Mouse (Mus musculus) forebrain, embryonic 15.5 days (tissue): Measurements from ENCODE around the gene B4galt5. TPM values are rescaled to one million over a fixed set of nuclear protein-coding genes. Genes with fewer than 3 reads are reported as not detected.

Experiments used
- ATAC-seq: fragments of 200-750 bp; cut with Nextera tagmentation; replicated peaks from 2 replicates; pipeline ENCODE4 v1.8.0; 2017; ENCODE audit warnings: mild to moderate bottlenecking, moderate TSS enrichment, moderate library complexity
- H3K27ac ChIP-seq: fragments of 300-500 bp; sonication (generic); replicated peaks from 2 replicates; pipeline ENCODE4 v1.5.1; 2015; ENCODE audit warnings: mild to moderate bottlenecking, inconsistent platforms
- H3K27me3 ChIP-seq: fragments of 300-500 bp; sonication (generic); 2 replicates; pipeline ENCODE4 v1.6.1; 2015; ENCODE audit warnings: inconsistent platforms
- H3K36me3 ChIP-seq: fragments of 300-500 bp; sonication (generic); 2 replicates; pipeline ENCODE4 v1.6.1; 2015; ENCODE audit warnings: mild to moderate bottlenecking, inconsistent platforms
- H3K4me1 ChIP-seq: fragments of 300-500 bp; sonication (generic); 2 replicates; pipeline ENCODE4 v1.6.1; 2015; ENCODE audit warnings: inconsistent platforms
- H3K4me2 ChIP-seq: fragments of 300-500 bp; sonication (generic); replicated peaks from 2 replicates; pipeline ENCODE4 v1.6.1; 2015; ENCODE audit warnings: mild to moderate bottlenecking, inconsistent platforms
- H3K4me3 ChIP-seq: fragments of 300-500 bp; sonication (generic); 2 replicates; pipeline ENCODE4 v1.5.1; 2015; ENCODE audit warnings: mild to moderate bottlenecking, inconsistent platforms
- H3K9ac ChIP-seq: fragments of 300-500 bp; sonication (generic); replicated peaks from 2 replicates; pipeline ENCODE4 v1.6.1; 2015; ENCODE audit warnings: mild to moderate bottlenecking, inconsistent platforms
- H3K9me3 ChIP-seq: fragments of 300-500 bp; sonication (generic); 2 replicates; pipeline ENCODE4 v1.6.1; 2016; ENCODE audit warnings: inconsistent platforms
- WGBS: fragments of 180-500 bp; shearing (Covaris S2); methylation state at CpG from one replicate; pipeline ENCODE4 v1.1.7; 2015; ENCODE audit warnings: mixed read lengths; 5-methylcytosine and 5-hydroxymethylcytosine counted together
- polyA plus RNA-seq: library from polyadenylated mRNA; unstranded; fragments of >200 nt; fragmentation: Nextera tagmentation; extraction: Ambion mirVana; gene quantifications from 2 replicates; pipeline ENCODE4 v1.2.1, GENCODE M21; 2015

Gene B4galt5
- polyA plus RNA-seq, 1 experiment from 2014 or later, result 15.2 TPM

GRCm38 (mm10) chr2:167354611-167355165 is 5.7 kb upstream of the B4galt5 start:
- Histone ChIP-seq H3K4me1 (peaks cover 8% of the 10 kb centered on the region), H3K27me3 (no peaks in the 10 kb centered on the region), H3K27ac (no peak overlapping the region), H3K9ac (no peak overlapping the region), H3K4me2 (no peak overlapping the region), H3K9me3 (no peaks in the 10 kb centered on the region), H3K4me3 (no peak overlapping the region), H3K36me3 (no peaks in the 10 kb centered on the region)
- ATAC-seq, result no peak
- 44% methylated on average over 9 of the region's 9 CpGs for whole genome bisulfite sequencing

DNA sequence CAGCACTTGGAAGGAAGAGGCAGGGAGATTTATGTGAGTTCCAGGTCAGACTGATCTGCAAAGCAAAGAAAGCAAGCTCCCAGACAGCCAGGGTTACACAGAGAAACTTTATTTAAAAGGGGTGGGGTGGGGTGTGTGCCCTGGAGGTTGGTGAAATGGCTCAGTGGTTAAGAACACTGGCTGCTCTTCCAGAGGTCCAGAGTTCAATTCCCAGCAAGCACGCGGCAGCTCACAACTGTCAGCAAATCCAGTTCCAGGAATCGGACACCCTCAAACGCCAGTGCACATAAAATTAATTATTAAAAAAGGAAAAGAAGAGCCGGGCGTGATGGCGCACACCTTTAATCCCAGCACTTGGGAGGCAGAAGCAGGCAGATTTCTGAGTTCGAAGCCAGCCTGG is 5.1 kb upstream of the B4galt5 start:
- Histone ChIP-seq H3K27ac (no peak overlapping the region), H3K4me1 (peaks cover 9% of the 10 kb centered on the region), H3K9me3 (no peaks in the 10 kb centered on the region), H3K4me3 (no peak overlapping the region), H3K4me2 (no peak overlapping the region), H3K27me3 (no peaks in the 10 kb centered on the region), H3K36me3 (no peaks in the 10 kb centered on the region), H3K9ac (no peak overlapping the region)
- 94% methylated on average over 8 of the region's 8 CpGs for WGBS
- ATAC-seq, result no peak

- H3K27ac ChIP-seq, result no peak overlapping the region
- H3K27me3 ChIP-seq, result no peaks in the 10 kb centered on the region
- peaks cover 19% of the 10 kb centered on the region for H3K4me1 ChIP-seq
- no peak for ATAC-seq
- H3K9me3 ChIP-seq, result no peaks in the 10 kb centered on the region
- no peak overlapping the region for H3K9ac ChIP-seq
- no peaks in the 10 kb centered on the region for H3K36me3 ChIP-seq
- H3K4me3 ChIP-seq, result no peak overlapping the region
- WGBS, result 78% methylated on average over 6 of the region's 6 CpGs
- H3K4me2 ChIP-seq, result no peak overlapping the region
Observed at GRCm38 (mm10) chr2:167352496-167352895, 3.5 kb upstream of the B4galt5 start.

DNA sequence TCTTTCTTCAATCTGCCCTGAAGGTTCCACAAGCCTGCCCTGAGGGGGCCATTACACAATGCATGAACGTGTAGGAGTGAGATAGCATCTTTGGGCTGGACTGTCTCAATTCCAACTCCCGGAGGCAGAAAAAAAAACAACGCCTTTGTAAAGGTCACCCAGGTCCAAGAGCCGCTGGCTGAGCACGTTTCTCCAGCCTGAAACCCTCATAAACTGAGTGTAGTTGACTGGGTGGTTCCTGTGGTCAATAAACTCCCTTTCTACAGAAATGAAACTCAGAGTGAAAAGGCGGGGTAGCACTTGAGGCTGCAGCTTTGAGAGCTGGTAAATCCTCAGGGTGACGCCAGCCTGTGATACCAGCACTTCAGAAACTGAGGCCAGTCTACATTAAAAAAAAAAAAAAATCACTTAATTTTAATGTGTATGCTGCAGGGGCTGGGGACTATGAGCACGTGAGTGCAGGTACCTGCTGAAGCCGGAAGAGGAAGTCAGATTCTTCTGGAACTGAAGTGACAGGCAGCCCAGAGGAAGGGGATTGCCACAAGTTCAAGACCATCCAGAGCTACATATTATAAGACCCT is 2.5 kb upstream of the B4galt5 start:
- Histone ChIP-seq H3K27me3 (no peaks in the 10 kb centered on the region), H3K4me3 (no peak overlapping the region), H3K9ac (no peak overlapping the region), H3K4me1 (peaks cover 25% of the 10 kb centered on the region), H3K36me3 (no peaks in the 10 kb centered on the region), H3K4me2 (no peak overlapping the region), H3K9me3 (no peaks in the 10 kb centered on the region), H3K27ac (no peak overlapping the region)
- 71% methylated on average over 9 of the region's 9 CpGs for WGBS
- ATAC-seq, result no peak

GRCm38 (mm10) chr2:167350126-167350650 is 1.2 kb upstream of the B4galt5 start:
- H3K27me3 ChIP-seq, result no peaks in the 10 kb centered on the region
- H3K27ac ChIP-seq, result no peak overlapping the region
- no peak for ATAC-seq
- no peaks in the 10 kb centered on the region for H3K9me3 ChIP-seq
- 55% methylated on average over 8 of the region's 8 CpGs for WGBS
- peaks cover 25% of the 10 kb centered on the region for H3K4me1 ChIP-seq
- peak overlapping the region; percentile 88 for H3K4me3 ChIP-seq
- 0 out of 2 replicates have a peak overlapping the region, but pooled peaks have one; percentile 78 for H3K9ac ChIP-seq
- no peaks in the 10 kb centered on the region for H3K36me3 ChIP-seq
- H3K4me2 ChIP-seq, result peak overlapping the region; percentile 89

GRCm38 (mm10) chr2:167349283-167349936 is 427 bp upstream of the B4galt5 start:
- H3K36me3 ChIP-seq, result no peaks in the 10 kb centered on the region
- H3K27ac ChIP-seq, result peak overlapping the region; percentile 85
- WGBS, result under 1% methylated on average over 48 of the region's 50 CpGs
- H3K27me3 ChIP-seq, result no peaks in the 10 kb centered on the region
- H3K9ac ChIP-seq, result peak overlapping the region; percentile 78
- peak; percentile 97 for ATAC-seq
- no peaks in the 10 kb centered on the region for H3K9me3 ChIP-seq
- peak overlapping the region; percentile 88 for H3K4me3 ChIP-seq
- peak overlapping the region; percentile 89 for H3K4me2 ChIP-seq
- H3K4me1 ChIP-seq, result peaks cover 22% of the 10 kb centered on the region

GRCm38 (mm10) chr2:167347991-167348375 is 1.0 kb downstream of the B4galt5 start:
- Histone ChIP-seq H3K4me2 (peak overlapping the region; percentile 89), H3K4me3 (peak overlapping the region; percentile 88), H3K27ac (peak overlapping the region; percentile 85; the same call in 1 of the 2 replicates), H3K4me1 (peaks cover 22% of the 10 kb centered on the region), H3K36me3 (no peaks in the 10 kb centered on the region), H3K9ac (peak overlapping the region; percentile 78), H3K9me3 (no peaks in the 10 kb centered on the region), H3K27me3 (no peaks in the 10 kb centered on the region)
- no peak for ATAC-seq
- WGBS, result 9% methylated on average over 11 of the region's 11 CpGs

DNA sequence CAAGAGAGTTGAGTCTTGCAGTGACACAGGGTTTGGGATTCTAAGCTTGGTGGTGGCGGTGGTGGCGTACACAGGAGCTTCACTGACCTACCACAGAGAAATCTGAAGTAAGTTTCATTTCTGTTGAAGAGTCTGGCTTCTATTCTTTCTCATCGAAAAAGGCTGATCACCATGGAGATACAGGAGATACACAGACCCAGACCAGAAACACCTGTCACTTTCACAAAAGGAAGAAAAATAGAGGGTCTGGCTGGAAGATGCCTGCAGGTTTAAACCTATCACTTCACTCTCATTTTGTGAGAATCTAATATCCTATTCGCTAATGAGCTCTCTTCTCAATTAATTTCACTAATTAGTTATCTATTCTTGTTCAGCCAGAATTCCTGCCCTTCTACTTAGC is 1.6 kb downstream of the B4galt5 start:
- H3K4me2 ChIP-seq, result peak overlapping the region; percentile 89
- peak overlapping the region; percentile 88 for H3K4me3 ChIP-seq
- peaks cover 22% of the 10 kb centered on the region for H3K4me1 ChIP-seq
- H3K9ac ChIP-seq, result 0 out of 2 replicates have a peak overlapping the region, but pooled peaks have one; percentile 78
- H3K27me3 ChIP-seq, result no peaks in the 10 kb centered on the region
- no peak for ATAC-seq
- no peak overlapping the region for H3K27ac ChIP-seq
- WGBS, result 37% methylated on average over 4 of the region's 4 CpGs
- no peaks in the 10 kb centered on the region for H3K36me3 ChIP-seq
- H3K9me3 ChIP-seq, result no peaks in the 10 kb centered on the region

DNA sequence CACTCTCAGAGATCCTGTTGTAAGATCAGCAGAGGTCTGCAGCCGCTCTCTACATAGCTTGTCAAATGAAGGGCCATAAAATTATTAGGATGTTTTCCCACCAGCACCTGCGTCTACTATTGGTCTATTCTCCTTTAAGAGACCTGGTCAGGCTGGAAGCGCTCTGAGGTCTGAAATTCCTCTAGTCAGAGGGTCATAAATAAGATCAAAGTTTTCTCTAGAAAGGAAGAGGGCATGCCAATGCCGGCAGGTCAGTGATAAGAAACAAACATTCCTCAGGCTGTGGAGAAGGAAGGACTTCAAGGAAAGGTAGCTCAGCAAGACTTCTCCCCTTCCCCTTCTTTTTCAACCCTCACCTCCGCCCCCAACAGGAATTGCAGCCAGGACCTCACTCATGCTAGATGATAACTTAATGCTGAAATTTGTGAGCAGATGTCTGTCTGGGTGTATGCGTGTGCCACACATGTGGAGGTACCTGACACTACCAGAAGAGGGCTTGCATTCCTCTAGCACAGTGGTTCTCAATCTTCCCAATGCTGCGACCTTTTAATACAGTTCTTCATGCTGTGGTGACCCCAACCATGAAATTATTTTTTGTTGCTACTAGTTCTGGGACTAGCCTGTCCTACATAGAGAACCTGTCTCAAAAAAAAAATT is 3.3 kb downstream of the B4galt5 start:
- Histone ChIP-seq H3K4me3 (no peak overlapping the region), H3K4me2 (no peak overlapping the region), H3K27ac (no peak overlapping the region), H3K36me3 (no peaks in the 10 kb centered on the region), H3K27me3 (no peaks in the 10 kb centered on the region), H3K9ac (no peak overlapping the region), H3K9me3 (no peaks in the 10 kb centered on the region), H3K4me1 (peaks cover 22% of the 10 kb centered on the region)
- ATAC-seq, result no peak
- WGBS, result 86% methylated on average over 7 of the region's 7 CpGs

GRCm38 (mm10) chr2:167344871-167345507 is 4.0 kb downstream of the B4galt5 start:
- no peak for ATAC-seq
- Histone ChIP-seq H3K27me3 (no peaks in the 10 kb centered on the region), H3K27ac (no peak overlapping the region), H3K36me3 (no peaks in the 10 kb centered on the region), H3K4me1 (peaks cover 20% of the 10 kb centered on the region), H3K4me3 (no peak overlapping the region), H3K4me2 (no peak overlapping the region), H3K9ac (no peak overlapping the region), H3K9me3 (no peaks in the 10 kb centered on the region)
- WGBS, result 79% methylated on average over 5 of the region's 5 CpGs

DNA sequence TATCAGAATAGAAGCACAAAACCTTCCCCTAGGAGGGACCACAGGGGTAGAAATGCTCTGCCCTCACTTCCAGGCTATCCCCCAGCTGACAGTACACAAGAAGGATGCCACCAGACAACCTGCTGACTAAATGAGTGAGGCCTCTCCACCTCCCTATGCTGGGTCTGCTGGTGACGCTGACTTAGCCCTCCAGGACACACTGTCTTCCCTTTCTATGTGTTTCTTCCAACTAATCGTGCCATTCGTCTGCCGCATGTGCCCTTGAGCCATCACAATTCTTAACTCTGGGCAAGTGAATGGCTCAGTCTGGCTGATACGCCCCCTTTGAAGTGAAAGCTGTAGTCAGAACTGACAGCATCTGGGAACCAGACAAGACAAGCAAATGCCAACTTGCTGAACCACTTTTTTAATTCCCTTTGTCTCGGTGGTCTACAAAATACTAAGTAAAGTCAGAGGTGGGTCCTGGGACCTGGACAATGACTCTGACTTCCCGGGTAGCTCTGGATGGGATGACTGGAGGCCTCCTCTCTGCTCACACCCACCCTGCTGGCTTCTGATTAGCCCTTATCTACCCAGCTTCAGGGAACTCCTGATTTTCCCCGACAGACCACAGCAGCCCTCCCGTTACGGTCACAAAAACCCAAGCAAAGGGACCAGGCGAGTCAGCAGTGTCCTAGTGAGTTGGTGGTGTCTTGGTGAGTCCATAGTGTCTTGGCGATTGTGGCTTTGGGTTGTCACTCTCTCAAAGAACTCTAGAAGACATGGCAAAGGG is 5.4 kb downstream of the B4galt5 start:
- WGBS, result 76% methylated on average over 12 of the region's 12 CpGs
- no peaks in the 10 kb centered on the region for H3K9me3 ChIP-seq
- no peak for ATAC-seq
- H3K27ac ChIP-seq, result no peak overlapping the region
- no peak overlapping the region for H3K4me2 ChIP-seq
- H3K27me3 ChIP-seq, result no peaks in the 10 kb centered on the region
- no peaks in the 10 kb centered on the region for H3K36me3 ChIP-seq
- H3K4me1 ChIP-seq, result peaks cover 15% of the 10 kb centered on the region
- H3K4me3 ChIP-seq, result no peak overlapping the region
- no peak overlapping the region for H3K9ac ChIP-seq
